Mouse (Mus musculus): Measurements from ENCODE around the gene C1qtnf1.

GRCm38 (mm10) chr11:118467441-118468035 is 39.5 kb downstream of the C1qtnf1 start:
- no peak for TF ChIP-seq CTCF (IDR thresholded peaks at IDR 0.05; ENCODE audit: low read depth, low read length)
- TF ChIP-seq POLR2A (IDR thresholded peaks at IDR 0.05; ENCODE audit: extremely low read depth, insufficient read depth, low read length), result no peak

All from liver, adult 2 months (tissue).